Mouse (Mus musculus) stomach, postnatal 0 days (tissue): ENCODE measurements around the gene Smpd4.

Experiments
- CTCF ChIP-seq: IDR thresholded peaks from 2 replicates; pipeline ENCODE4 v1.5.1; 2016; ENCODE audit warnings: antibody characterized with exemption, low read depth, mild to moderate bottlenecking, moderate library complexity
- EP300 ChIP-seq: optimal IDR thresholded peaks from 2 replicates; pipeline ENCODE3; 2016; ENCODE audit warnings: antibody characterized with exemption

- TF ChIP-seq CTCF (peak; percentile 82), EP300 (no peak)
Measured at GRCm38 (mm10) chr16:17625488-17626268, 6.5 kb downstream of the Smpd4 start.
